Mouse (Mus musculus) retina, postnatal 1 day (tissue): ENCODE measurements around the gene Btbd3.
"Not testable (repeated sequence)": the region's sequence is repeated elsewhere in the genome, so short reads cannot be mapped to it uniquely, and the experiment has no call there.

Source experiments
- DNase-seq: peaks from one replicate; pipeline ENCODE4 v3.0.0-alpha.2; 2012

Btbd3 gene

GRCm38 (mm10) chr2:138280225-138280711 lies 23.9 kb downstream of the Btbd3 start:
- peak; percentile 30 for DNase-seq

- no peak for DNase-seq
Observed at GRCm38 (mm10) chr2:138281550-138282201, 25.3 kb downstream of the Btbd3 start.

- DNase-seq: no peak
Observed at GRCm38 (mm10) chr2:138283372-138283771, 27.0 kb downstream of the Btbd3 start.

- DNase-seq: no peak
Observed at GRCm38 (mm10) chr2:138283856-138284255, 27.5 kb downstream of the Btbd3 start.

GRCm38 (mm10) chr2:138285811-138286210 lies 29.4 kb downstream of the Btbd3 start:
- no peak for DNase-seq

GRCm38 (mm10) chr2:138290154-138290553 lies 33.8 kb downstream of the Btbd3 start:
- no peak for DNase-seq

GRCm38 (mm10) chr2:138294286-138294685 lies 37.9 kb downstream of the Btbd3 start:
- no peak for DNase-seq

- DNase-seq: no peak
Observed at GRCm38 (mm10) chr2:138306236-138306635, 49.9 kb downstream of the Btbd3 start.

- DNase-seq: no peak
Observed at GRCm38 (mm10) chr2:138315644-138316043, 59.3 kb downstream of the Btbd3 start.

- no peak for DNase-seq
Observed at GRCm38 (mm10) chr2:138320408-138320807, 64.0 kb downstream of the Btbd3 start.

GRCm38 (mm10) chr2:138321041-138321481 lies 64.7 kb downstream of the Btbd3 start:
- DNase-seq: no peak

GRCm38 (mm10) chr2:138322270-138323114 lies 66.1 kb downstream of the Btbd3 start:
- no peak for DNase-seq

GRCm38 (mm10) chr2:138326367-138326766 lies 70.0 kb downstream of the Btbd3 start:
- DNase-seq: no peak

GRCm38 (mm10) chr2:138334198-138334597 lies 77.8 kb downstream of the Btbd3 start:
- not testable (repeated sequence) for DNase-seq

GRCm38 (mm10) chr2:138337886-138338494 lies 81.6 kb downstream of the Btbd3 start:
- no peak for DNase-seq

- no peak for DNase-seq
Observed at GRCm38 (mm10) chr2:138338524-138338923, 82.2 kb downstream of the Btbd3 start.

- no peak for DNase-seq
Observed at GRCm38 (mm10) chr2:138355366-138355765, 99.0 kb downstream of the Btbd3 start.

- DNase-seq: peak; percentile 11
Observed at GRCm38 (mm10) chr2:138362474-138362873, 106.1 kb downstream of the Btbd3 start.

- no peak for DNase-seq
Observed at GRCm38 (mm10) chr2:138365391-138365790, 109.0 kb downstream of the Btbd3 start.

- no peak for DNase-seq
Observed at GRCm38 (mm10) chr2:138374556-138374955, 118.2 kb downstream of the Btbd3 start.

- DNase-seq: no peak
Observed at GRCm38 (mm10) chr2:138378855-138379254, 122.5 kb downstream of the Btbd3 start.

GRCm38 (mm10) chr2:138384762-138385161 lies 128.4 kb downstream of the Btbd3 start:
- DNase-seq: no peak

- DNase-seq: no peak
Observed at GRCm38 (mm10) chr2:138388591-138388990, 132.2 kb downstream of the Btbd3 start.

- DNase-seq: no peak
Observed at GRCm38 (mm10) chr2:138403046-138403445, 146.7 kb downstream of the Btbd3 start.
